Mouse (Mus musculus) megakaryocyte, embryonic 14.5 days (primary cell): ENCODE data around the gene Ifit3b.

Source experiments
- FLI1 ChIP-seq: IDR thresholded peaks from 2 replicates; pipeline ENCODE4 v1.6.1; 2012; ENCODE audit warnings: low read length, inconsistent platforms, mixed read lengths
- GATA1 ChIP-seq: IDR thresholded peaks from 3 replicates; pipeline ENCODE4 v1.6.1; 2012; ENCODE audit warnings: mixed read lengths, low read length, inconsistent platforms, borderline replicate concordance

DNA sequence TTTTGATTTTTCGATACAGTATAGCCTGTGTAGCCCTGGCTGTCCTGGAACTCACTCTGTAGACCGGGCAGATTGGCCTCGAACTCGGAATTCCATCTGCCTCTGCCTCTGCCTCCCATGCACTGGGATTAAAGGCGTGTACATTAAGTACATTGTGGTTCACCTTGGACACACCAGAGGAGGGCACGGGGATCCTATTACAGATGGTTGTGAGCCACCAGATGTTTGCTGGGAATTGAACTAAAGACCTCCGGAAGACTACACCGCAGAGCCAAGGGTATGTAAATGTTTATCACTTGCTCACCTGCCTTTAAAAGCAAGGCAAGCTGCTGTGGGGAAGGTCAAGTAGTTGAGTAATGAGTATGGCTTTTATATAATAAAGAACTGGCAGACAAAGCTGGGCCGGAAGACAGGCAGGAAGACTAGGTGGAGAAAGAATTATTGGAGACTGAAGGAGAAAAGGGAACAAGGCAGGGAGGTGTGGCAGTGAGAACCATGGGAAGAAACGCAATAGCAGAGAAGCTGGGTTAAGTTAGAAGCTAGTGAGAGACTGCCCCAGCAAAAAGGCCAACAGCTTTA is 47.5 kb downstream of the Ifit3b start:
- TF ChIP-seq GATA1 (no peak), FLI1 (no peak)
